Mouse (Mus musculus) intestine, embryonic 15.5 days (tissue): Measurements from ENCODE around the gene Golga3. TPM values are rescaled to one million over a fixed set of nuclear protein-coding genes. Genes with fewer than 3 reads are reported as not detected.

Experiments used
- ATAC-seq: fragments of 200-750 bp; cut with Nextera tagmentation; 2 replicates; pipeline ENCODE4 v1.8.0; 2017; ENCODE audit warnings: moderate TSS enrichment, moderate library complexity
- H3K27ac ChIP-seq: fragments of 300-500 bp; sonication (generic); 2 replicates; pipeline ENCODE4 v1.5.1; 2015; ENCODE audit warnings: mild to moderate bottlenecking, inconsistent platforms
- H3K27me3 ChIP-seq: fragments of 300-500 bp; sonication (generic); replicated peaks from 2 replicates; pipeline ENCODE4 v1.6.1; 2015; ENCODE audit warnings: inconsistent platforms
- H3K36me3 ChIP-seq: fragments of 300-500 bp; sonication (generic); 2 replicates; pipeline ENCODE4 v1.6.1; 2015; ENCODE audit warnings: inconsistent platforms
- H3K4me1 ChIP-seq: fragments of 300-500 bp; sonication (generic); replicated peaks from 2 replicates; pipeline ENCODE4 v1.6.1; 2015; ENCODE audit warnings: inconsistent platforms
- H3K4me2 ChIP-seq: fragments of 300-500 bp; sonication (generic); replicated peaks from 2 replicates; pipeline ENCODE4 v1.6.1; 2015; ENCODE audit warnings: mild to moderate bottlenecking, inconsistent platforms
- H3K4me3 ChIP-seq: fragments of 300-500 bp; sonication (generic); replicated peaks from 2 replicates; pipeline ENCODE4 v1.5.1; 2015; ENCODE audit warnings: inconsistent platforms
- H3K9ac ChIP-seq: fragments of 300-500 bp; sonication (generic); 2 replicates; pipeline ENCODE4 v1.6.1; 2015; ENCODE audit warnings: inconsistent platforms
- H3K9me3 ChIP-seq: fragments of 300-500 bp; sonication (generic); 2 replicates; pipeline ENCODE4 v1.6.1; 2016; ENCODE audit warnings: inconsistent platforms
- WGBS: fragments of 180-500 bp; shearing (Covaris S2); methylation state at CpG from one replicate; pipeline ENCODE4 v1.1.7; 2015; 5-methylcytosine and 5-hydroxymethylcytosine counted together
- polyA plus RNA-seq: library from polyadenylated mRNA; unstranded; fragments of >200 nt; fragmentation: Nextera tagmentation; extraction: Ambion mirVana; gene quantifications from 2 replicates; pipeline ENCODE4 v1.2.1, GENCODE M21; 2015

Gene Golga3
- polyA plus RNA-seq, 1 experiment from 2014 or later = 17.1 TPM

DNA sequence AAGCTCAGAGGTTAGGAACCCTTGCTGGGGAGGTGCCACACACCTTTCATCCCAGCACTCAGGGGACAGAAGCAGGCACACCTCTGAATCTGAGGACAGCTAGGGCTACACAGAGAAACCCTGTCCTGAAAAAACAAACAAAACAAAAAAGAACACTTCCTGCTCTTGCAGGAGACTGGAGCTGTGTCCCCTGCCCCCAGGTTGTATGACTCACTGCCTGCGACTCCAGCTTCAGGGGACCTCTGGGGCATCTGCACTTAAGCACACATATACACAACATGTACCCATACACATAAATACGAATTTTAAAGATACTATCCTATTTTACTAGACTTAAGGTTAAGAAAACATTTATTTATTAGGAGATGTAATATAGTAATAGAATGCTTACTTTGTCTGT, 67.6 kb downstream of the Golga3 start:
- H3K4me2 ChIP-seq = no peak overlapping the region
- WGBS = 87% methylated on average over 2 of the region's 2 CpGs
- H3K36me3 ChIP-seq = peaks cover 21% of the 10 kb centered on the region
- no peaks in the 10 kb centered on the region for H3K27me3 ChIP-seq
- H3K9me3 ChIP-seq = no peaks in the 10 kb centered on the region
- H3K4me3 ChIP-seq = no peak overlapping the region
- ATAC-seq = no peak
- no peak overlapping the region for H3K27ac ChIP-seq
- no peaks in the 10 kb centered on the region for H3K4me1 ChIP-seq
- no peak overlapping the region for H3K9ac ChIP-seq

DNA sequence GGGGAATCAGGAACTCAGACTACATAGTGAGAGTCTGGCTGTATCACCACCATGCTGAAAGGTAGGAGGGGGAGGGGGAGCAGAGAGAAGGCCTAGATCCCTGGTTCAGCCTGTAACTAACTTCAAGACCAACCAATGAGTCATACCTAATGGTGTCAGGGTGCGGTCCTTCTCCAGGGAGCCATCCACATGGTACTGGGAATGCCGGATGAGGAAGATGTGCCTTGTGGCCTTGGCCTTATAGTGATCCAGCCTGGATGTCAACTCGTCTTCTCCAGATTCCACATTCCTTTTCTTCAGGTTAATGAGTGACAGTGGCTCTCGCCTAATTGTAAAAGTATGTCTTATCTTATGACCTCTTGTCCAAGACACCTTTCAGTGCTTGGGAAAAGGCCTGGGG, 90.4 kb downstream of the Golga3 start:
- H3K4me3 ChIP-seq = no peak overlapping the region
- no peaks in the 10 kb centered on the region for H3K27me3 ChIP-seq
- no peak overlapping the region for H3K9ac ChIP-seq
- H3K9me3 ChIP-seq = no peaks in the 10 kb centered on the region
- no peak for ATAC-seq
- H3K4me1 ChIP-seq = peaks cover 5% of the 10 kb centered on the region
- no peak overlapping the region for H3K27ac ChIP-seq
- WGBS = 75% methylated on average over 4 of the region's 4 CpGs
- peaks cover 15% of the 10 kb centered on the region for H3K36me3 ChIP-seq
- H3K4me2 ChIP-seq = no peak overlapping the region

- Histone ChIP-seq H3K4me2 (peak within 1 kb of the TSS; percentile 83), H3K4me3 (peak within 1 kb of the TSS; percentile 91), H3K36me3 (peaks cover 13% of the 10 kb centered on the region), H3K27ac (peak within 1 kb of the TSS; percentile 67; the same call in 1 of the 2 replicates), H3K9me3 (no peaks in the 10 kb centered on the region), H3K27me3 (no peaks in the 10 kb centered on the region), H3K4me1 (peaks cover 5% of the 10 kb centered on the region), H3K9ac (peak within 1 kb of the TSS; percentile 81)
- ATAC-seq = peak; percentile 91
- under 1% methylated on average over 66 of the region's 66 CpGs for WGBS
Measured at GRCm38 (mm10) chr5:110269141-110270101, 92.9 kb downstream of the Golga3 start, which contains the start of gene Pgam5. Pgam5 (minus strand) TSS chr5:110269913.

DNA sequence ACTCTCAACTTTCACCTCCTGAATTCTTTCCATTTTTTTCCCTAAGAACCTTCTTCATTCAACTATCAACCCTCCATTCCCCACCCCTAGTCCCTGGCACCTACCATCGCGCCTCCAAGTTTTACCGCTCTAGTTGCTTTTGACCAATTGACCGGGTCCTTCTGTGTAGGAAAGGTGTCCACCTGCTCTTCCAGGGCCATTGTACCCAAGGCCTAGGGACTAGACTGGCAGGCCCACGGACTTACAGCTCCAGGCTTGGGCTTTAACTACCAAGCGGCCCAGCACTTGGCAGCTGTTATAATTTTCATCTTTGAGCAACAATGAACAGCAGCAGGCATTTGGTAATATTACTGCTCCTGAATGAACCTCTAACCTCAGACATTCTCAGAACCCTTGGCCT, 93.7 kb downstream of the Golga3 start:
- no peaks in the 10 kb centered on the region for H3K27me3 ChIP-seq
- no peak overlapping the region for H3K27ac ChIP-seq
- 93% methylated on average over 6 of the region's 6 CpGs for WGBS
- H3K4me3 ChIP-seq = no peak overlapping the region
- H3K36me3 ChIP-seq = peaks cover 5% of the 10 kb centered on the region; the same call in 1 of the 2 replicates
- ATAC-seq = no peak
- H3K9me3 ChIP-seq = no peaks in the 10 kb centered on the region
- H3K4me1 ChIP-seq = peaks cover 5% of the 10 kb centered on the region
- H3K9ac ChIP-seq = no peak overlapping the region
- no peak overlapping the region for H3K4me2 ChIP-seq

- H3K27me3 ChIP-seq = no peaks in the 10 kb centered on the region
- 85% methylated on average over 4 of the region's 4 CpGs for WGBS
- no peak overlapping the region for H3K27ac ChIP-seq
- no peak overlapping the region for H3K4me3 ChIP-seq
- no peak overlapping the region for H3K4me2 ChIP-seq
- H3K9ac ChIP-seq = no peak overlapping the region
- no peaks in the 10 kb centered on the region for H3K4me1 ChIP-seq
- no peak for ATAC-seq
- no peaks in the 10 kb centered on the region for H3K9me3 ChIP-seq
- H3K36me3 ChIP-seq = no peaks in the 10 kb centered on the region
Measured at GRCm38 (mm10) chr5:110274147-110274546, 97.6 kb downstream of the Golga3 start.

- H3K27me3 ChIP-seq = no peaks in the 10 kb centered on the region
- H3K27ac ChIP-seq = no peak overlapping the region
- H3K4me1 ChIP-seq = no peaks in the 10 kb centered on the region
- ATAC-seq = no peak
- no peaks in the 10 kb centered on the region for H3K9me3 ChIP-seq
- 59% methylated on average over 2 of the region's 2 CpGs for WGBS
- no peaks in the 10 kb centered on the region for H3K36me3 ChIP-seq
- no peak overlapping the region for H3K4me2 ChIP-seq
- H3K9ac ChIP-seq = no peak overlapping the region
- no peak overlapping the region for H3K4me3 ChIP-seq
Measured at GRCm38 (mm10) chr5:110274846-110275245, 98.3 kb downstream of the Golga3 start.

Other genes with a start within 250 kb of the Golga3 start
- gene Zfp932, start 180.2 kb upstream of the Golga3 start, polyA plus RNA-seq = 14.3 and 17.2 TPM in 2 replicates
- 2.2 and 2.3 TPM in 2 replicates for gene Gm17655, start 104.2 kb upstream of the Golga3 start, polyA plus RNA-seq
- 1.7 and 1.8 TPM in 2 replicates for gene Gm35315, start 82.3 kb upstream of the Golga3 start, polyA plus RNA-seq
- 0.89 and 0.92 TPM in 2 replicates for gene Plcxd1, start 76.7 kb upstream of the Golga3 start, polyA plus RNA-seq
- 29.4 and 30.2 TPM in 2 replicates for gene Gtpbp6, start 68.5 kb upstream of the Golga3 start, polyA plus RNA-seq
- 3.9 and 4.0 TPM in 2 replicates for gene Zfp605, start 66.6 kb upstream of the Golga3 start, polyA plus RNA-seq
- gene Chfr, start 40.9 kb upstream of the Golga3 start, polyA plus RNA-seq = 32.7 and 34.5 TPM in 2 replicates
- gene Ankle2, start 54.3 kb downstream of the Golga3 start, polyA plus RNA-seq = 21.3 and 24.7 TPM in 2 replicates
- 58.4 and 59.7 TPM in 2 replicates for gene Pgam5, start 93.2 kb downstream of the Golga3 start, polyA plus RNA-seq
- 9.8 and 10.9 TPM in 2 replicates for gene Pxmp2, start 109.5 kb downstream of the Golga3 start, polyA plus RNA-seq
- 20.4 and 22.0 TPM in 2 replicates for gene Pole, start 109.6 kb downstream of the Golga3 start, polyA plus RNA-seq
- gene P2rx2, start 166.5 kb downstream of the Golga3 start, polyA plus RNA-seq = 0.61 and 1.4 TPM in 2 replicates
- not detected in 2 replicates for gene Lrcol1, start 168.0 kb downstream of the Golga3 start, polyA plus RNA-seq